Mouse (Mus musculus) lung, embryonic 16.5 days (tissue): ENCODE data around the gene Ptpa. TPM values are rescaled to one million over a fixed set of nuclear protein-coding genes. Genes with fewer than 3 reads are reported as not detected.
A peak's percentile ranks its signal among the peaks of the same experiment; 100 is the strongest.

ENCODE experiments used
- ATAC-seq: fragments of 200-750 bp; cut with Nextera tagmentation; 2 replicates; pipeline ENCODE4 v1.8.0; 2017; ENCODE audit warnings: low read depth, mild to moderate bottlenecking, moderate library complexity
- H3K27ac ChIP-seq: fragments of 300-500 bp; sonication (generic); 2 replicates; pipeline ENCODE4 v1.5.1; 2014; ENCODE audit warnings: mild to moderate bottlenecking, control low read depth, low read length
- H3K27me3 ChIP-seq: fragments of 300-500 bp; sonication (generic); 2 replicates; pipeline ENCODE4 v1.6.1; 2014; ENCODE audit warnings: low read depth, low read length, mixed read lengths; ENCODE audit not compliant: control insufficient read depth, insufficient read depth
- H3K36me3 ChIP-seq: fragments of 300-500 bp; sonication (generic); 2 replicates; pipeline ENCODE4 v1.6.1; 2014; ENCODE audit warnings: low read length; ENCODE audit not compliant: control insufficient read depth, insufficient read depth
- H3K4me1 ChIP-seq: fragments of 300-500 bp; sonication (generic); replicated peaks from 2 replicates; pipeline ENCODE4 v1.6.1; 2014; ENCODE audit warnings: low read length, mixed read lengths; ENCODE audit not compliant: control insufficient read depth, insufficient read depth
- H3K4me2 ChIP-seq: fragments of 300-500 bp; sonication (generic); 2 replicates; pipeline ENCODE4 v1.6.1; 2014; ENCODE audit warnings: low read depth, low read length, control low read depth
- H3K4me3 ChIP-seq: fragments of 300-500 bp; sonication (generic); 2 replicates; pipeline ENCODE4 v1.5.1; 2014; ENCODE audit warnings: mild to moderate bottlenecking, low read length, control low read depth
- H3K9ac ChIP-seq: fragments of 300-500 bp; sonication (generic); 2 replicates; pipeline ENCODE4 v1.6.1; 2014; ENCODE audit warnings: low read length, control low read depth
- H3K9me3 ChIP-seq: fragments of 300-500 bp; sonication (generic); 2 replicates; pipeline ENCODE4 v1.6.1; 2016; ENCODE audit warnings: low read length; ENCODE audit not compliant: control insufficient read depth
- WGBS: fragments of 180-500 bp; shearing (Covaris S2); extraction: QIAGEN DNeasy Blood & Tissue Kit; methylation state at CpG from one replicate; pipeline ENCODE4 v1.1.7; 2014; 5-methylcytosine and 5-hydroxymethylcytosine counted together
- polyA plus RNA-seq: library from polyadenylated mRNA; unstranded; fragments of >200 nt; fragmentation: Nextera tagmentation; extraction: Ambion mirVana; gene quantifications from 2 replicates; pipeline ENCODE4 v1.2.1, GENCODE M21; 2015

Gene Ptpa
- 163 TPM in 2 replicates for polyA plus RNA-seq

GRCm38 (mm10) chr2:30415936-30416648 lies at the start of gene Ptpa:
Ptpa (plus strand) TSS chr2:30416039.
- ATAC-seq, result peak; percentile 92
- no peaks in the 10 kb centered on the region for H3K36me3 ChIP-seq
- H3K4me1 ChIP-seq, result peaks cover 26% of the 10 kb centered on the region
- H3K4me3 ChIP-seq, result peak within 1 kb of the TSS; percentile 64
- peak within 1 kb of the TSS; percentile 90 for H3K9ac ChIP-seq
- no peaks in the 10 kb centered on the region for H3K27me3 ChIP-seq
- under 1% methylated on average over 60 of the region's 67 CpGs for WGBS
- H3K9me3 ChIP-seq, result no peaks in the 10 kb centered on the region
- peak within 1 kb of the TSS; percentile 91 for H3K4me2 ChIP-seq
- H3K27ac ChIP-seq, result peak within 1 kb of the TSS; percentile 98

DNA sequence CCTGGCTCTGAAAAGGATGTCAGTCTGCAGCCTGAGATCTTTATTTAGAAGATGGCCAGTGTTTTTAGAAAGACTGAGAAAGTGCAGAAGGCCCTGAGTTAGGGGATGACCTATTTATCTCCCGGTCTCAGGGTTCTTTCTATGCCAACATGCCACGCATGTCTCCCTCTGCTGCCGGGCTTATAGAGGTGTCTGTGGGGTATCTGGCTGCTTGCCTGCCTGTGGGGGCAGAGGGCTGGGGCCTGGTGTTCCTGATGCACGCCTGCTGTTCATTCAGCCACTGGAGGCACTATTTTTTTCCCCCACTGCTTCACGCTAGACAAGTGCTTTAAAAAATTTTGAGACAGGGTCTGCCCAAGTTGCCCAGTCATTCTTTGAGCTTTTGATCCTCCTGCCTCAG lies 49.6 kb upstream of the Ptpa start:
- ATAC-seq, result no peak
- no peaks in the 10 kb centered on the region for H3K9me3 ChIP-seq
- peak overlapping the region; percentile 36; the same call in 1 of the 2 replicates for H3K27ac ChIP-seq
- H3K27me3 ChIP-seq, result no peaks in the 10 kb centered on the region
- H3K4me1 ChIP-seq, result peaks cover 12% of the 10 kb centered on the region
- no peak overlapping the region for H3K9ac ChIP-seq
- peaks cover 29% of the 10 kb centered on the region for H3K36me3 ChIP-seq
- 44% methylated on average over 5 of the region's 5 CpGs for WGBS
- no peak overlapping the region for H3K4me3 ChIP-seq
- no peak overlapping the region for H3K4me2 ChIP-seq

GRCm38 (mm10) chr2:30371544-30371943 lies 44.3 kb upstream of the Ptpa start:
- no peak overlapping the region for H3K27ac ChIP-seq
- WGBS, result 84% methylated on average over 8 of the region's 8 CpGs
- peaks cover 53% of the 10 kb centered on the region for H3K36me3 ChIP-seq
- no peak for ATAC-seq
- no peak overlapping the region for H3K4me2 ChIP-seq
- H3K4me3 ChIP-seq, result no peak overlapping the region
- no peak overlapping the region for H3K9ac ChIP-seq
- no peaks in the 10 kb centered on the region for H3K9me3 ChIP-seq
- no peaks in the 10 kb centered on the region for H3K27me3 ChIP-seq
- H3K4me1 ChIP-seq, result no peaks in the 10 kb centered on the region

GRCm38 (mm10) chr2:30372726-30373125 lies 43.1 kb upstream of the Ptpa start:
- no peaks in the 10 kb centered on the region for H3K9me3 ChIP-seq
- H3K4me1 ChIP-seq, result no peaks in the 10 kb centered on the region
- no peaks in the 10 kb centered on the region for H3K27me3 ChIP-seq
- H3K9ac ChIP-seq, result no peak overlapping the region
- ATAC-seq, result no peak
- H3K4me3 ChIP-seq, result no peak overlapping the region
- 96% methylated on average over 5 of the region's 5 CpGs for WGBS
- H3K27ac ChIP-seq, result no peak overlapping the region
- H3K4me2 ChIP-seq, result no peak overlapping the region
- H3K36me3 ChIP-seq, result peaks cover 60% of the 10 kb centered on the region

GRCm38 (mm10) chr2:30375893-30376292 lies 39.9 kb upstream of the Ptpa start:
- Histone ChIP-seq H3K4me3 (no peak overlapping the region), H3K9ac (no peak overlapping the region), H3K9me3 (no peaks in the 10 kb centered on the region), H3K36me3 (peaks cover 45% of the 10 kb centered on the region), H3K4me2 (no peak overlapping the region), H3K27ac (no peak overlapping the region), H3K27me3 (no peaks in the 10 kb centered on the region), H3K4me1 (peaks cover 3% of the 10 kb centered on the region; the same call in 1 of the 2 replicates)
- 91% methylated on average over 10 of the region's 10 CpGs for WGBS
- ATAC-seq, result no peak

- no peaks in the 10 kb centered on the region for H3K27me3 ChIP-seq
- ATAC-seq, result no peak
- peaks cover 45% of the 10 kb centered on the region for H3K36me3 ChIP-seq
- 77% methylated on average over 5 of the region's 5 CpGs for WGBS
- no peak overlapping the region for H3K9ac ChIP-seq
- no peaks in the 10 kb centered on the region for H3K9me3 ChIP-seq
- H3K4me3 ChIP-seq, result no peak overlapping the region
- peaks cover 3% of the 10 kb centered on the region; the same call in 1 of the 2 replicates for H3K4me1 ChIP-seq
- no peak overlapping the region for H3K27ac ChIP-seq
- no peak overlapping the region for H3K4me2 ChIP-seq
These were observed 38.1 kb upstream of the Ptpa start for GRCm38 (mm10) chr2:30377721-30378120.

GRCm38 (mm10) chr2:30379307-30379706 lies 36.5 kb upstream of the Ptpa start:
- Histone ChIP-seq H3K36me3 (peaks cover 43% of the 10 kb centered on the region), H3K4me3 (no peak overlapping the region), H3K4me1 (peaks cover 3% of the 10 kb centered on the region; the same call in 1 of the 2 replicates), H3K9me3 (no peaks in the 10 kb centered on the region), H3K27me3 (no peaks in the 10 kb centered on the region), H3K9ac (no peak overlapping the region), H3K4me2 (no peak overlapping the region), H3K27ac (no peak overlapping the region)
- WGBS, result 59% methylated on average over 7 of the region's 7 CpGs
- ATAC-seq, result peak; percentile 76

- Histone ChIP-seq H3K27ac (no peak overlapping the region), H3K9me3 (no peaks in the 10 kb centered on the region), H3K9ac (no peak overlapping the region), H3K4me3 (no peak overlapping the region), H3K27me3 (no peaks in the 10 kb centered on the region), H3K36me3 (peaks cover 44% of the 10 kb centered on the region), H3K4me2 (no peak overlapping the region), H3K4me1 (peaks cover 3% of the 10 kb centered on the region; the same call in 1 of the 2 replicates)
- WGBS, result 86% methylated on average over 10 of the region's 10 CpGs
- ATAC-seq, result no peak
These were observed 35.1 kb upstream of the Ptpa start for GRCm38 (mm10) chr2:30380564-30381376.

DNA sequence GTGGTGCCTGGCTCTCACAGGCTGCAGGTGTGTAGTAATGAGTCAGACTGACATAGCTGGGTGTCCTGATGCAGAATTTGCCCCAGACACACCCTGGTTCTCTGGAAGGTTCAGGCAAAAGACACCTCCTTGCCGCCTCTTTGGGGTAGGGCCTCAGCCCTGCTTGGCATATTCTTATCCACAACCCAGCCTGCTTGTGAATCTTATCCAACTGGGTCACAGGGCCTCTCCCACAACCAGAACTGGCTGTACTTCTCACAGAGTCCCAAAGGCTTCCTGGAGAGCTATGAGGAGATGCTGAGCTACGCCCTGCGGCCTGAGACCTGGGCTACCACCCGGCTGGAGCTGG lies 34.5 kb upstream of the Ptpa start:
- peaks cover 3% of the 10 kb centered on the region; the same call in 1 of the 2 replicates for H3K4me1 ChIP-seq
- peaks cover 39% of the 10 kb centered on the region for H3K36me3 ChIP-seq
- H3K4me3 ChIP-seq, result no peak overlapping the region
- no peak overlapping the region for H3K4me2 ChIP-seq
- H3K27ac ChIP-seq, result no peak overlapping the region
- H3K9me3 ChIP-seq, result no peaks in the 10 kb centered on the region
- ATAC-seq, result no peak
- no peaks in the 10 kb centered on the region for H3K27me3 ChIP-seq
- 89% methylated on average over 4 of the region's 4 CpGs for WGBS
- no peak overlapping the region for H3K9ac ChIP-seq
